Mouse (Mus musculus): ENCODE measurements around the gene Atp8a1. TPM values are rescaled to one million over a fixed set of nuclear protein-coding genes. Genes with fewer than 3 reads are reported as not detected.

The Atp8a1 gene
- polyA plus RNA-seq, 1 experiment from 2014 or later: 50.8 TPM

- 83% methylated on average over 10 of the region's 10 CpGs for WGBS
- Histone ChIP-seq H3K27ac (ENCODE audit: low read depth, low read length) (no peak overlapping the region), H3K27me3 (replicated peaks; ENCODE audit: control insufficient read depth, insufficient read depth, low read length) (no peaks in the 10 kb centered on the region)
Measured at GRCm38 (mm10) chr5:67831293-67832147, 15.7 kb downstream of the Atp8a1 start.

DNA sequence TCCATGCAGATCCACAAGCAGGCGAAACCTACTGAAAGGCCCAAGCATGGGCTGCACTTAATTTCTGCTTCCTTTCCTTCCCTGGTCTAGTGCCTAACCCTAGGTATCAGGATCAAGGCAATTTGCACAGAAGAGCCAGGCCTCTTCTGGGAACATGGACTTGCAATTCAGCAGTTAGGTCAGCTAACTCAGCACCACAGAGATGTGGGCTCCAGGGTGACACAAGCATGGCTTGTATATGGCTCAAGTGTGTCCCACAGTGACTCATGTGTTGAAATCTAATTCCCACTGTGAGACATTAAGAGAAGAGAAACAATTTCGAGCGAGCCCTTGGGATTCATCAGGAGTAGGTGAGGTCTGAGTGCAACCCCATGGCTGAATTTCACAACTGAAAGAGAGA is 18.9 kb downstream of the Atp8a1 start:
- 86% methylated on average over 3 of the region's 3 CpGs for WGBS
- H3K4me1 ChIP-seq (ENCODE audit: control insufficient read depth, insufficient read depth, low read depth, low read length): no peaks in the 10 kb centered on the region; the same call in 1 of the 2 replicates
- H3K27me3 ChIP-seq (replicated peaks; ENCODE audit: control insufficient read depth, insufficient read depth, low read length): no peaks in the 10 kb centered on the region
- no peaks in the 10 kb centered on the region for H3K9me3 ChIP-seq (ENCODE audit: control insufficient read depth, low read length)
- no peaks in the 10 kb centered on the region for H3K36me3 ChIP-seq (ENCODE audit: control insufficient read depth, insufficient read depth, low read length)
- H3K9ac ChIP-seq (ENCODE audit: low read depth, low read length): no peak overlapping the region
- no peak overlapping the region for H3K4me2 ChIP-seq (ENCODE audit: low read length)
- H3K4me3 ChIP-seq (ENCODE audit: low read length): no peak overlapping the region
- no peak for ATAC-seq
- no peak overlapping the region for H3K27ac ChIP-seq (ENCODE audit: low read depth, low read length)

More at GRCm38 (mm10) chr5:67831293-67832147, 15.7 kb downstream of the Atp8a1 start:
- ATAC-seq: no peak
- H3K4me1 ChIP-seq (ENCODE audit: control insufficient read depth, insufficient read depth, low read depth, low read length): no peaks in the 10 kb centered on the region; the same call in 1 of the 2 replicates
- H3K4me3 ChIP-seq (ENCODE audit: low read length): no peak overlapping the region
- no peaks in the 10 kb centered on the region for H3K9me3 ChIP-seq (ENCODE audit: control insufficient read depth, low read length)
- no peak overlapping the region for H3K4me2 ChIP-seq (ENCODE audit: low read length)
- H3K9ac ChIP-seq (ENCODE audit: low read depth, low read length): no peak overlapping the region
- H3K36me3 ChIP-seq (ENCODE audit: control insufficient read depth, insufficient read depth, low read length): no peaks in the 10 kb centered on the region

GRCm38 (mm10) chr5:67826935-67827334 is 20.3 kb downstream of the Atp8a1 start:
- no peak for ATAC-seq
- H3K27me3 ChIP-seq (replicated peaks; ENCODE audit: control insufficient read depth, insufficient read depth, low read length): no peaks in the 10 kb centered on the region
- H3K27ac ChIP-seq (ENCODE audit: low read depth, low read length): no peak overlapping the region
- H3K9ac ChIP-seq (ENCODE audit: low read depth, low read length): no peak overlapping the region
- H3K4me3 ChIP-seq (ENCODE audit: low read length): no peak overlapping the region
- H3K36me3 ChIP-seq (ENCODE audit: control insufficient read depth, insufficient read depth, low read length): no peaks in the 10 kb centered on the region
- no peaks in the 10 kb centered on the region; the same call in 1 of the 2 replicates for H3K4me1 ChIP-seq (ENCODE audit: control insufficient read depth, insufficient read depth, low read depth, low read length)
- no peak overlapping the region for H3K4me2 ChIP-seq (ENCODE audit: low read length)
- H3K9me3 ChIP-seq (ENCODE audit: control insufficient read depth, low read length): no peaks in the 10 kb centered on the region
- WGBS: 90% methylated on average over 3 of the region's 3 CpGs

- 85% methylated on average over 9 of the region's 9 CpGs for WGBS
- no peak for ATAC-seq
- H3K4me1 ChIP-seq (ENCODE audit: control insufficient read depth, insufficient read depth, low read depth, low read length): no peaks in the 10 kb centered on the region; the same call in 1 of the 2 replicates
Measured at GRCm38 (mm10) chr5:67826278-67826677, 21.0 kb downstream of the Atp8a1 start.

GRCm38 (mm10) chr5:67824600-67824999 is 22.6 kb downstream of the Atp8a1 start:
- no peak overlapping the region for H3K4me2 ChIP-seq (ENCODE audit: low read length)
- H3K9ac ChIP-seq (ENCODE audit: low read depth, low read length): no peak overlapping the region
- WGBS: 72% methylated on average over 2 of the region's 2 CpGs
- no peak for ATAC-seq
- H3K27me3 ChIP-seq (replicated peaks; ENCODE audit: control insufficient read depth, insufficient read depth, low read length): no peaks in the 10 kb centered on the region
- H3K4me1 ChIP-seq (ENCODE audit: control insufficient read depth, insufficient read depth, low read depth, low read length): no peaks in the 10 kb centered on the region
- no peak overlapping the region for H3K4me3 ChIP-seq (ENCODE audit: low read length)
- H3K27ac ChIP-seq (ENCODE audit: low read depth, low read length): no peak overlapping the region
- H3K36me3 ChIP-seq (ENCODE audit: control insufficient read depth, insufficient read depth, low read length): no peaks in the 10 kb centered on the region
- H3K9me3 ChIP-seq (ENCODE audit: control insufficient read depth, low read length): no peaks in the 10 kb centered on the region

More at GRCm38 (mm10) chr5:67826278-67826677, 21.0 kb downstream of the Atp8a1 start:
- Histone ChIP-seq H3K4me3 (ENCODE audit: low read length) (no peak overlapping the region), H3K27ac (ENCODE audit: low read depth, low read length) (no peak overlapping the region), H3K4me2 (ENCODE audit: low read length) (no peak overlapping the region), H3K27me3 (replicated peaks; ENCODE audit: control insufficient read depth, insufficient read depth, low read length) (no peaks in the 10 kb centered on the region), H3K9me3 (ENCODE audit: control insufficient read depth, low read length) (no peaks in the 10 kb centered on the region), H3K36me3 (ENCODE audit: control insufficient read depth, insufficient read depth, low read length) (no peaks in the 10 kb centered on the region), H3K9ac (ENCODE audit: low read depth, low read length) (no peak overlapping the region)

- no peak overlapping the region for H3K9ac ChIP-seq (ENCODE audit: low read depth, low read length)
- no peak overlapping the region for H3K4me2 ChIP-seq (ENCODE audit: low read length)
- H3K4me3 ChIP-seq (ENCODE audit: low read length): no peak overlapping the region
- no peaks in the 10 kb centered on the region for H3K4me1 ChIP-seq (ENCODE audit: control insufficient read depth, insufficient read depth, low read depth, low read length)
- no peak overlapping the region for H3K27ac ChIP-seq (ENCODE audit: low read depth, low read length)
- H3K36me3 ChIP-seq (ENCODE audit: control insufficient read depth, insufficient read depth, low read length): no peaks in the 10 kb centered on the region
- H3K27me3 ChIP-seq (replicated peaks; ENCODE audit: control insufficient read depth, insufficient read depth, low read length): no peaks in the 10 kb centered on the region
- no peak for ATAC-seq
- WGBS: 88% methylated on average over 5 of the region's 5 CpGs
- H3K9me3 ChIP-seq (ENCODE audit: control insufficient read depth, low read length): no peaks in the 10 kb centered on the region
Measured at GRCm38 (mm10) chr5:67823771-67824170, 23.5 kb downstream of the Atp8a1 start.

DNA sequence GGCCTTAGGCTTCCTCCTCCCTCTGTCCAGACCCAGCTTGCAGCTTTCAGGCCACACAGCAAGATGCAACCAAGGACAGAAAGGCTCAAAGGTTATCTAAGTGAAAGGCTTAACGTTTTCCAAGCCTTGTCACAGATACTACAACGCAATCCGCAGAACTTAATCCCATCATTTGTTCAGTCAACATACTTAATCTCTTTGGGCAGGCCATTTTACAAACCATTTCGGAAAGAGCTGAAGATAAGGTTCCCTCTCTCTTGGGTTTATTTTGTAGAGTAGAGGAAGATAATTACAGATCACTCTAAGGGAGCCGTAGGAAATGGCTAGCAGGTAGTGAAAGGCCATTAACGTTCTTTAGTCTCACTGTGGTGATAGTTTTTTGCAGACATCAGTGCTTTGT is 24.6 kb downstream of the Atp8a1 start:
- Histone ChIP-seq H3K4me3 (ENCODE audit: low read length) (no peak overlapping the region), H3K36me3 (ENCODE audit: control insufficient read depth, insufficient read depth, low read length) (no peaks in the 10 kb centered on the region), H3K9me3 (ENCODE audit: control insufficient read depth, low read length) (no peaks in the 10 kb centered on the region), H3K9ac (ENCODE audit: low read depth, low read length) (no peak overlapping the region), H3K27ac (ENCODE audit: low read depth, low read length) (no peak overlapping the region), H3K27me3 (replicated peaks; ENCODE audit: control insufficient read depth, insufficient read depth, low read length) (no peaks in the 10 kb centered on the region), H3K4me2 (ENCODE audit: low read length) (no peak overlapping the region), H3K4me1 (ENCODE audit: control insufficient read depth, insufficient read depth, low read depth, low read length) (no peaks in the 10 kb centered on the region)
- ATAC-seq: no peak
- WGBS: 87% methylated on average over 6 of the region's 6 CpGs

DNA sequence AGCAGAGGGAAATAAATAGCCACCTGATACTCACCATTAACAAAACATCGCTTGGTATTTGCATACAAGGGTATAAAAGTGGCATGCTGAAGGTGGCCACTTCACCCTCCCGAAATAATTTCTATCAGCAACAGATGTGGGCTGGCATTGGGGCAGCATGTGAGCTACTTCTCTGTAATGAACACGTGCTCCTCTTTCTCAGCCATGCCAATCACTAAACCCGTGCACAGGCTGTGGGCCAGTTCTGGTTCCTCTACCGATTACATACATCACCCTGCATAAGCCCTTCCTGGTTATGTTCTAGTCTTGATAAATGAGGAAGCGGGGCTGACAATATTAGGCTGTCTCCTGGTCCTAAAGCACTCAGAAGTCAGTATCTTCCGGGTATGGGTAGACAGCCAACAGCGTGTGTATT is 25.2 kb downstream of the Atp8a1 start:
- no peaks in the 10 kb centered on the region for H3K9me3 ChIP-seq (ENCODE audit: control insufficient read depth, low read length)
- H3K4me1 ChIP-seq (ENCODE audit: control insufficient read depth, insufficient read depth, low read depth, low read length): no peaks in the 10 kb centered on the region
- 83% methylated on average over 8 of the region's 8 CpGs for WGBS
- H3K4me2 ChIP-seq (ENCODE audit: low read length): no peak overlapping the region
- no peak; the same call in 1 of the 2 replicates for ATAC-seq
- H3K27me3 ChIP-seq (replicated peaks; ENCODE audit: control insufficient read depth, insufficient read depth, low read length): no peaks in the 10 kb centered on the region
- no peak overlapping the region for H3K9ac ChIP-seq (ENCODE audit: low read depth, low read length)
- no peak overlapping the region for H3K27ac ChIP-seq (ENCODE audit: low read depth, low read length)
- H3K36me3 ChIP-seq (ENCODE audit: control insufficient read depth, insufficient read depth, low read length): no peaks in the 10 kb centered on the region
- H3K4me3 ChIP-seq (ENCODE audit: low read length): no peak overlapping the region

- H3K27ac ChIP-seq (ENCODE audit: low read depth, low read length): no peak overlapping the region
- H3K4me2 ChIP-seq (ENCODE audit: low read length): no peak overlapping the region
- H3K4me3 ChIP-seq (ENCODE audit: low read length): no peak overlapping the region
- no peaks in the 10 kb centered on the region for H3K9me3 ChIP-seq (ENCODE audit: control insufficient read depth, low read length)
- no peaks in the 10 kb centered on the region for H3K4me1 ChIP-seq (ENCODE audit: control insufficient read depth, insufficient read depth, low read depth, low read length)
- H3K9ac ChIP-seq (ENCODE audit: low read depth, low read length): no peak overlapping the region
- 88% methylated on average over 2 of the region's 2 CpGs for WGBS
- no peaks in the 10 kb centered on the region for H3K36me3 ChIP-seq (ENCODE audit: control insufficient read depth, insufficient read depth, low read length)
- H3K27me3 ChIP-seq (replicated peaks; ENCODE audit: control insufficient read depth, insufficient read depth, low read length): no peaks in the 10 kb centered on the region
- ATAC-seq: no peak
Measured at GRCm38 (mm10) chr5:67821185-67821584, 26.0 kb downstream of the Atp8a1 start.

Data from hindbrain, embryonic 16.5 days (tissue).